Mouse (Mus musculus): ENCODE measurements around the gene Galnt17. TPM values are rescaled to one million over a fixed set of nuclear protein-coding genes. Genes with fewer than 3 reads are reported as not detected.

The Galnt17 gene
- polyA plus RNA-seq, 1 experiment, result 15.3 TPM

DNA sequence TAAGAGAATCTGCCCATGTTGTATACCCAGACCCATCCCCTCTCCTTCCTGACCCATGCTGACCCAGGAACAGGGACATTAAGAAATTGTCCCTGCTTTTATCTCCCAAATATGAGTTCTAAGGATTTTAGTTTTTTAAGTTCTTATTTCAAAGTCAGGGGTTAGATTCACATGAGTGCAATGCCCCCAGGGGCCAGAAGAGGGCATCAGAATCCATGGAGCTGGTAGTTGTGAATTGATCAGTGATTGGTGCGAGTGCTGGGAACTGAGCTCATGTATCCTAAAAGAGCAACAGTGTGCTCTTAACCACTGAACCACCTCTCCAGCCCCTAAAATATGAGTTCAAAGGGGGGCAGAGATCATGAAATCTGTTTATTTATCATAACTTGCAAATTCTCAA is 438.4 kb downstream of the Galnt17 start:
- TF ChIP-seq CTCF (IDR thresholded peaks at IDR 0.05; ENCODE audit: borderline replicate concordance, extremely low read depth, insufficient read depth, insufficient read length) (peak; percentile 46; the same call in 1 of the 2 replicates), POLR2A (IDR thresholded peaks at IDR 0.05; ENCODE audit: borderline replicate concordance, extremely low read depth, insufficient read depth, insufficient read length, poor library complexity, severe bottlenecking) (no peak)
- no peak for DNase-seq (ENCODE audit: low read depth)

DNA sequence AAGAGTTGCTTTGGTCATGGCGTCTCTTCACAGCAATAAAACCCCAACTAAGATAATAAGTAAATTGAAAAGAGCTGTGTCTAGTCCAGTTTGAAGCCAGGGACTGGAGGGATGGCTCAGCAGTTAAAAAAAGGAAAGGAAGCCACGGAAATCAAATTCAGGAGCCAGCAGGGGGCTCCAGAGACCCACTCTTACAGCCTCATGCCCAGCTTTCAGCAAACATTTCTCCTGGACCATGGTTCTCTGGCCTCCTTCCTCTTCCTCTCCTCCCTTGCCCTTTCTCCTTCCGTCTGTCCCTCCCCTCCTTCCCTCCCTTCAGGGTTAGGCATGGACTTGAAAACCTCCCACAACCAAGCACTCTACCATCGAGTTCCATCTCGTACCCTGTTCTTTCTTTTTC is 446.0 kb downstream of the Galnt17 start:
- TF ChIP-seq POLR2A (IDR thresholded peaks at IDR 0.05; ENCODE audit: borderline replicate concordance, extremely low read depth, insufficient read depth, insufficient read length, poor library complexity, severe bottlenecking), result no peak
- peak; percentile 83 for TF ChIP-seq CTCF (IDR thresholded peaks at IDR 0.05; ENCODE audit: borderline replicate concordance, extremely low read depth, insufficient read depth, insufficient read length)
- peak; percentile 73 for DNase-seq (ENCODE audit: low read depth)

- TF ChIP-seq POLR2A (IDR thresholded peaks at IDR 0.05; ENCODE audit: borderline replicate concordance, extremely low read depth, insufficient read depth, insufficient read length, poor library complexity, severe bottlenecking) (no peak), CTCF (IDR thresholded peaks at IDR 0.05; ENCODE audit: borderline replicate concordance, extremely low read depth, insufficient read depth, insufficient read length) (0 out of 2 replicates have a peak, but pooled peaks have one; percentile 34)
Observed at GRCm38 (mm10) chr5:130859736-130860135, 448.6 kb downstream of the Galnt17 start.

DNA sequence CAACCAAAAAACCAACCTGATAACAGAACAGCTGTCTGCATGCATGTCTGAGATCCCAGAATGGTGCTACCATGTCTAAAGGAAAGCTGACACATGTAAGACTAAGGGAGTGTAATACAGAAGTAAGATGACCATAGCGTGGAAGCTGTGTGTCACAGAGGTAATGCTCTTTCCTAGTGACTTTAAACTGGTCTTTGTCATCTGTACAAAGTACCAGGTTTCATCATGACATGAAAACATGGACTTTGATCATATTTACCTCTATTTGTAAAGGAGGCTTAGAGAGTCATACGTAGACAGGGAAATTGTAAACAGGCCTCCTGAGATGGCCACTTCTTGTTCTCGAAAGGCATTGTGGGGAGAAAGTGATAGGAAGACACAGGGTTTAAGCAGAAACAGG is 449.6 kb downstream of the Galnt17 start:
- no peak for DNase-seq (ENCODE audit: low read depth)
- TF ChIP-seq CTCF (IDR thresholded peaks at IDR 0.05; ENCODE audit: borderline replicate concordance, extremely low read depth, insufficient read depth, insufficient read length), result no peak
- TF ChIP-seq POLR2A (IDR thresholded peaks at IDR 0.05; ENCODE audit: borderline replicate concordance, extremely low read depth, insufficient read depth, insufficient read length, poor library complexity, severe bottlenecking), result no peak

More at GRCm38 (mm10) chr5:130859736-130860135, 448.6 kb downstream of the Galnt17 start:
- DNase-seq (ENCODE audit: low read depth), result no peak

- TF ChIP-seq CTCF (IDR thresholded peaks at IDR 0.05; ENCODE audit: borderline replicate concordance, extremely low read depth, insufficient read depth, insufficient read length) (peak; percentile 89), POLR2A (IDR thresholded peaks at IDR 0.05; ENCODE audit: borderline replicate concordance, extremely low read depth, insufficient read depth, insufficient read length, poor library complexity, severe bottlenecking) (no peak)
- DNase-seq (ENCODE audit: low read depth), result peak; percentile 73
Observed at GRCm38 (mm10) chr5:130858148-130858547, 450.1 kb downstream of the Galnt17 start.

DNA sequence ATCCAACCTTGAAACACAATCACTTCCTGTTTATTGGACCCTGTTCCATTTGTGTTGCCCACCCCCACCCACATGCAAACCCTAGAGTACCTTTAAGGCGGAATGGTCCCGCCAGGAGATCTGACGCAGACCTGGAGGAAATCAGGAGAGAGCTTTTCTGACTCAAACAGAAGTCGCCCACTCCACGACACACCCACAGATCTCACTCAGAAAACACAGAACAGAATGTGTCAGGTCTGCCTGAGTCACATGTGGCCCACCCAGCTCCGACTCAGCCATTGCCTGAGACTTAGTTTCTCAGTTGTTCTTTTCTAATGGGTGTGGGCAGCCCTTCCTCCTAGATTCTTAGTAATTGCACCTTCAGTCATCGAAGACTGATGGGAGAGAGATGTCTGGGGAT is 453.9 kb downstream of the Galnt17 start:
- TF ChIP-seq POLR2A (IDR thresholded peaks at IDR 0.05; ENCODE audit: borderline replicate concordance, extremely low read depth, insufficient read depth, insufficient read length, poor library complexity, severe bottlenecking), result no peak
- no peak for TF ChIP-seq CTCF (IDR thresholded peaks at IDR 0.05; ENCODE audit: borderline replicate concordance, extremely low read depth, insufficient read depth, insufficient read length)
- DNase-seq (ENCODE audit: low read depth), result no peak

DNA sequence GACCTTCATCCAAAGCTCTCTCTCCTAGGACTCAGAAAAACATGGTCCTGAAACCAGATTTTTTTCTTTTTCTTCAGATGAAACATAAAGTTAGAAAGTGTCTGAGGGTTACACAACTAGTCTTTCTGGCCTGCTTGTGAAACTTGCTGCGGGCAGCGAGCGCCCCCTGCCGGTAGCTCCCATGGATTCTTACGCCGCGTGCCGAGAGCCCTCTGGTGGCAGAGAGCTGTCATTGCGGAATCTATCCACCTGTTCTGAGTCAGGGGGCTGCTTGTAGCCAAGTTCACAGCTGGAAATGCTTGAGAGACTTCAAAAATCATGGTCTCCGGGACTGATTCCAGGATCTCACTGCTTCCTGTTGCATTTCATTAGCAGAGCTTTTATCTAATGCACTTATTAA is 454.9 kb downstream of the Galnt17 start:
- peak; percentile 100 for TF ChIP-seq CTCF (IDR thresholded peaks at IDR 0.05; ENCODE audit: borderline replicate concordance, extremely low read depth, insufficient read depth, insufficient read length)
- TF ChIP-seq POLR2A (IDR thresholded peaks at IDR 0.05; ENCODE audit: borderline replicate concordance, extremely low read depth, insufficient read depth, insufficient read length, poor library complexity, severe bottlenecking), result no peak
- peak; percentile 95 for DNase-seq (ENCODE audit: low read depth)

- DNase-seq (ENCODE audit: low read depth), result peak; percentile 19
- no peak for TF ChIP-seq POLR2A (IDR thresholded peaks at IDR 0.05; ENCODE audit: borderline replicate concordance, extremely low read depth, insufficient read depth, insufficient read length, poor library complexity, severe bottlenecking)
- TF ChIP-seq CTCF (IDR thresholded peaks at IDR 0.05; ENCODE audit: borderline replicate concordance, extremely low read depth, insufficient read depth, insufficient read length), result no peak
Observed at GRCm38 (mm10) chr5:130852182-130852581, 456.1 kb downstream of the Galnt17 start.

- DNase-seq (ENCODE audit: low read depth), result no peak
- TF ChIP-seq CTCF (IDR thresholded peaks at IDR 0.05; ENCODE audit: borderline replicate concordance, extremely low read depth, insufficient read depth, insufficient read length) (no peak), POLR2A (IDR thresholded peaks at IDR 0.05; ENCODE audit: borderline replicate concordance, extremely low read depth, insufficient read depth, insufficient read length, poor library complexity, severe bottlenecking) (no peak)
Observed at GRCm38 (mm10) chr5:130849610-130850009, 458.7 kb downstream of the Galnt17 start.

GRCm38 (mm10) chr5:130848562-130848961 is 459.7 kb downstream of the Galnt17 start:
- DNase-seq (ENCODE audit: low read depth), result no peak
- no peak for TF ChIP-seq CTCF (IDR thresholded peaks at IDR 0.05; ENCODE audit: borderline replicate concordance, extremely low read depth, insufficient read depth, insufficient read length)
- TF ChIP-seq POLR2A (IDR thresholded peaks at IDR 0.05; ENCODE audit: borderline replicate concordance, extremely low read depth, insufficient read depth, insufficient read length, poor library complexity, severe bottlenecking), result no peak

- TF ChIP-seq POLR2A (IDR thresholded peaks at IDR 0.05; ENCODE audit: borderline replicate concordance, extremely low read depth, insufficient read depth, insufficient read length, poor library complexity, severe bottlenecking) (no peak), CTCF (IDR thresholded peaks at IDR 0.05; ENCODE audit: borderline replicate concordance, extremely low read depth, insufficient read depth, insufficient read length) (no peak)
- DNase-seq (ENCODE audit: low read depth), result no peak
Observed at GRCm38 (mm10) chr5:130825797-130826196, 482.5 kb downstream of the Galnt17 start.

All from brain, embryonic 14.5 days (tissue).